Mouse (Mus musculus) c-Kit-positive CD71-negative TER-119-negative erythroid progenitor cells, embryonic 14.5 days (primary cell): ENCODE results near the gene Olfr555.
A peak's percentile ranks its signal among the peaks of the same experiment; 100 is the strongest.
"Not testable (repeated sequence)": the region's sequence is repeated elsewhere in the genome, so short reads cannot be mapped to it uniquely, and the experiment has no call there.

ENCODE experiments used
- DNase-seq: peaks from one replicate; pipeline ENCODE4 v3.0.0-alpha.2; 2013; ENCODE audit warnings: low read depth

The Olfr555 gene

DNA sequence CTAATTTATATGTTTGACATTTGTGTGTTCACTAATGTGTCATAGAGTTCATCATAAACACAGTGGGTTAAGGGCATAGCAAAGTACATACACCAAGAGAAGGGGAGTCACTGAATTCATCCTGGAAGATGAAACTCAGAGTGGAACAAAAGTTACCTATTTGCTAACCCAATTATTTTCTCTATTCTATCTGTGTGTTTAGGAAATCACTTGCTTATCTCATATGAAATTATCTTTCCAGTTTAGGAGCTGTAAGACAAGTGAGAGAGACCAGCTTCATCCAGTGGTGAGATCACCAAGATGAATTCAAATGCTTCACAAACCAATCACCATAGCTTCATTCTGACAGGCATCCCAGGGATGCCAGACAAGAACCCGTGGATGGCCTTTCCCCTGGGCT is at the start of gene Olfr555:
Gene Olfr555, plus strand, starts transcription at position 301 of the 400 bp plus-strand sequence.
- no peak for DNase-seq

DNA sequence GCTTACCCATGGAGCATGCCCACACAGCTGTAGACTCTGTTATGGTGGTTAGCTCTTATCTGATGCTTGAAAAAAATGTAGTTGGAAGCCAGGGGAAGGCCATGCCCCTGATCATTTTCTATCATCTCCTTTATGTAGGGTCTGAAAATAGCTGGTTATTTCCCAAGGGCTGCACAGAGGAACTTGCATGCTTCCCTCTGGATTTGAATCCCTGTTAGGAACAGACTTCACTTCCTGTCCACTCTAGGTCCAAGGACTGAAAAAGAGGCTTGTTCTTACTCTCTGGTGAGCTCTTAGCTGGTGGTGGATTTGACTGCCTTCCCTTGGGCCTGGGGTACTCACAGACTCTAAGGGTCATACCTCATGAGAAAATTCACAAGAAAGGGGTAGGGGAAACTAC is 40.5 kb upstream of the Olfr555 start, which contains the start of gene Olfr553:
Gene Olfr553, minus strand, starts transcription at position 101 of the 400 bp plus-strand sequence.
- DNase-seq, result no peak

DNA sequence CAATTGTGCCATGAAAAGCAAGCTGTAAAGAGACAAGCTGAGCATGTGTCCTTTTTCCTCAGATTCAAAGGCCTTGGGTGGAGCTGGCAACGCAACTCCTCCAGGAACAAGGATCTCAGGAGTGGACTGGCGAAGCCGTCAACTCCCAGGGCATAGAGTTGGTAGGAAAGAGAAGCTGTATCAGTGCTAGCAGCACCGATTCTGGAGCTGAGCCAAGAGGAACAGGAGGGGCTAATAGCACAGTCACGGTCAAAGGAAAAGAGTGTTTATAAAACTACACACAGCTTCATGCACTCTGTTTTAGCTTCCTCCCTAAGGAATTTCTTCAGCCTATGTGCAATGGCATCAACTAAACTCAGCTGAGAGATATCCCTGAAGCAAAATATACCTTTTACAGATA is 39.0 kb upstream of the Olfr555 start:
- DNase-seq, result no peak

- DNase-seq, result not testable (repeated sequence)
Measured at GRCm38 (mm10) chr7:102620368-102620767, 38.3 kb upstream of the Olfr555 start.

DNA sequence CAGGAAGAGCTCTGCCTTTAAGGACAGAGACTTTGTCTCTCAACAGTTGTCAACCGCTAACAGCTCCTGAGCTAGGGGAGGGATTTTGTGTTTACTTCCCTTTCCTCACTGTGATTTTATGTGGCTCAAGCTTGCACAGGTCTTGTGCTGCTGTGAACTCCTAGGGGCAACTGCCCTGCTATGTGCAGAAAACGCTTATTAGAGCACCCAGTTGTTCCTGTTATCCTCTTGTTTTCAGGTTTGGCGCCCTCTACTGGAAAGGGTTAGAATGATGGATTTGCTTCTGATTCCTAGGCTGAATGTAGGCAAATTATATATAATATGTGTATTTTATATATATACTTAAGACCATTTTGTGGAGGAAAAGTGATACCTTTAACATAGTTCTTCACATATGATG is 22.0 kb upstream of the Olfr555 start:
- DNase-seq, result peak; percentile 19

DNA sequence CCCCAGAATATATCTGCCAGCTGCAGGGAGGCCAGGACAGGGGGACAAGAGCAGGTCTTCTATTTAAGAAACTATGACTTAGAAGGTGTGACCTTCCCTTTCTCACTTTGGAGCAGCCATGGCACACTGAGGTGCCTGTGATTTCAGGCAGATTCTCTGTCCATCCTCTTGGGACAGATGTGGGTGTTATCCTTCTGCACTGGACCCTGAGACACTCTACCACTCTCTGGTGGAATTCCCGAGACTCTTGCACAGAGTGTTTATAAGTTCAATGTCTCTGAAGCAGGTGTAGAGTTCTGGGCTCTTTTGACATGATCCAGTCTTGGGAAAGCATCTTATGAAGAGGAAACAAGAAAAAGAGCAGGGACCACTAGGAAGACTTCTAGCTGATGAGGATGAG is 20.5 kb upstream of the Olfr555 start, which contains the start of gene Olfr554:
Gene Olfr554, plus strand, starts transcription at position 301 of the 400 bp plus-strand sequence.
- DNase-seq, result no peak

- not testable (repeated sequence) for DNase-seq
Measured at GRCm38 (mm10) chr7:102644945-102645344, 13.7 kb upstream of the Olfr555 start.

GRCm38 (mm10) chr7:102664599-102664998 is 6.0 kb downstream of the Olfr555 start, which contains the start of gene Olfr556:
Gene Olfr556 (plus strand): TSS chr7:102664899.
- no peak for DNase-seq

GRCm38 (mm10) chr7:102665378-102665777 is 6.8 kb downstream of the Olfr555 start:
- DNase-seq, result no peak

DNA sequence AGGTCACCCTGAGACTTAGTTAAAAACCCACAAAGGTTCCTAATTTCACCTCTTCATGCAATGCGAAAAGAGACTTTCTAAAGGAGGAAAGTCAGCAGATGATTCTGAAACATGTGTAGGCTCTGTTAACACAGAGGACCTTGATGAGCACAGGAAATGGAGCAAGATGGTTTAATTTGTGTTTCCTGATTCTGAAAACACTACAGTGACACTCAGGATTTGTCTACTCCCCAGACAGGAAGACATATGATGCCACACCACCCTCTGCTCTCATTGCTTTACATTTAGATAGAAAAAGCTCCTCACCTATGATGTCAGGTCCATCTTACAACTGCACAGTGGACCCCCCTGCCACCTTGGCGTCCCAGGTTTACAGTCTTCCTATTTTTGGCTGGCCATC is 17.6 kb downstream of the Olfr555 start:
- no peak for DNase-seq

- DNase-seq, result no peak
Measured at GRCm38 (mm10) chr7:102681916-102682315, 23.3 kb downstream of the Olfr555 start.

DNA sequence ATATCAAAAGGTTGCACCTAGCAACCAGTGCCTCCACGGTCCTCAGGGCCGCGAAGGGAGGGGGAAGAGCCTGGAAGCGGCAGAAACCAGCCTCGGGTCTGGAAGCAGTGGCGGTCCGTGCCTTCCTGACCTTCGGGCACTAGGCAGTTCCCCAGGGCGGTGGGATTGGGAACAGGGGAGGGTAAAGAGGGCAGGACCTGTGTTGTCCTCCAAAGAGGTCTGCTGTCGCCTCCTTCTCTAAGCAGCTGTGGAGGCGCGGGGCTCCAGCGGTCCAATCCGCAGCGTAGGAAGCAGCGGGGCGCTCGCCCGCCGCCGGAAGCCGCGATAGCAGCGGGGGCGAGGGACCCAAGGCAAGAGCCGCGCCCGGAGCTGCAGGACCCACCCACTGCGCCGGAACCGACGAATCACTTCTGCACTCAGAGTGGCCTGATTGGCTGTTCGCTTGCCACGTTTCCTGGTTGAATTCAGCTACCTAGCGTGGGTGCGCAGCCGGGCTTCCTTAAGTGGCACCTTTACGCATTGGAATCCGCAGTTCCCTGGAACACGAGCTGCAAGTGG is 28.4 kb downstream of the Olfr555 start, which contains the start of gene Trim68:
Gene Trim68, minus strand, starts transcription at position 384 of the 558 bp plus-strand sequence.
- DNase-seq, result peak; percentile 73

GRCm38 (mm10) chr7:102695358-102696125 is 36.9 kb downstream of the Olfr555 start, which contains the start of gene Olfr557:
Gene Olfr557 (plus strand): TSS chr7:102695910.
- DNase-seq, result peak; percentile 35

DNA sequence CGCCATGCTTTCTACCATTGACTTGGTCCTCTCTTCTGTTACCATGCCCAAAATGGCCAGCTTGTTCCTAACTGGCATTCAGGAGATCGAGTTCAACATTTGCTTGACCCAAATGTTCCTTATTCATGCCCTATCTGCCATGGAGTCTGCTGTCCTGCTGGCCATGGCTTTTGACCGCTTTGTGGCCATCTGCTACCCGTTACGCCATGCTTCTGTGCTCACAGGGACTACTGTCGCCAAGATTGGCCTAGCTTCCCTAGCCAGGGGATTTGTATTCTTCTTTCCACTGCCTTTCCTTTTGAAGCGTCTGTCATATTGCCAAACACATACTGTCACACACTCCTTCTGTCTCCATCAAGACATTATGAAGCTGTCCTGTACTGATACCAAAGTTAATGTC is 39.8 kb downstream of the Olfr555 start:
- DNase-seq, result no peak

DNA sequence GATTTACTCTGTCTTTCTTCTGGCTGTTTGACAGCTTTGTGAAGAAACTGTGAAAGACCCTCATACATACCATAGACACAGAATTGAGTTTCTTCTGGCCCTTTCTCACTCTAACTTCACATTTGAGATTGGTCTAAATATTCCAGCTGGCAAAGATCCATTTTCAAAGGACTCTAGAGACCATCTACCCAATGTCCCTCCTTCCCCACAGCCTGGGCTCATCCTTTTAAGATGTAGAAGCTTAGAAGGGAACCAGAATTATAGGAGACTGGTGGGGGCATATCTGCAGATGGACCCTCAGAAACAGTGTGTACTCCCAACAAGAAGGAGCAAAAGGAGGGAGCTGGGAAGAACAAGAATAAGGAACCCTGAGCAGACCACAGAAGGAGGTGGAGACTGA is 43.3 kb downstream of the Olfr555 start, which contains the start of gene Olfr558:
Gene Olfr558, plus strand, starts transcription at position 301 of the 400 bp plus-strand sequence.
- DNase-seq, result no peak
